Mouse (Mus musculus) embryo, embryonic 10.5 days (tissue): ENCODE measurements around the gene Gm20826.
"Not testable (repeated sequence)": the region's sequence is repeated elsewhere in the genome, so short reads cannot be mapped to it uniquely, and the experiment has no call there.

Experiments
- DNase-seq: peaks from one replicate; pipeline ENCODE4 v3.0.0-alpha.2; 2015; ENCODE audit warnings: low spot score

Gene Gm20826

DNA sequence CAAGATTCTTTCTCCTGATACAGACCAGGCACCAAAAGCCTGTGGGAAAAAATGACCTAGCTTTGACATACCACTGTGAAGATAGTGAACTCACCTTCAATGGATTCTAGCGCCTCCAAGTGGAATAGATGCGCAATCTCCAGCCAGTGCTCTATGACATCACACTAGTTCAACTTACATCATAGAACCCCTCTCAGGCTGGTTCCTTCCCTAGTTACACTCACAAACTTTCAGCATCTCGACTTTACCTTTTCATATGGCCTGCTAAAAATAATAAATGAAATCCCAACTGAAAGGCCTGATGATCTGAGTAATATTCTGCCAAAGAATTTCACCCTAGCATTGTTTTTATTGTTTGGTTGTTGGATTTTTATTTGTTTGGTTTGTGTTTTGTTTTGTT lies at the start of gene Gm20826:
Gm20826 (minus strand) TSS at position 101 of the 400 bp plus-strand sequence.
- not testable (repeated sequence) for DNase-seq
